ENCODE assay signal across 21 mouse cellular contexts in the genomic region with DNA sequence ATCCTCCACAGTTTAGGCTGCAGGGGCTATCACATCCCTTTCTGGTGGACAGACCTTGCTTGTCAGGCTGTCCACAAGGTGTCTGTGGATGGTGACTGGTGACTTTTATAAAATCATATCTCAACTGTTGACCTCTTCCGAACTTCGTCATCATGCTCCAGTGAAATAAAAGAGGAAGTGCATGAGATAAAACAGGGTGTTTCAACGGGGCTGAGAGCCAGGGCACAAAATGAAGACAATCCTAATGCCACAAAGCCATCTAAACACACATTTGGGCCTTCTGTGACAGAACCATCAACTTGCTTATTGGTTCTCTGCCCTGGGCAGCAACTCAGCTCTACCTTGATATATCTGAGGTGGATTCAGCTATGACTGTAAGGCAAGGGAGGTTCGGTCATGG.
"Had no signal": no experiment of that assay in that cellular context is flagged by ENCODE, and none has a peak within 500 bp of the region (broad histone marks: within the 10 kb centered on the region; RNA-seq: fewer than 3 reads in every experiment).

No protein-coding gene starts in this region.

- DNase-seq: gastrocnemius, postnatal 14 days; gastrocnemius, postnatal 36 days; heart, postnatal 10 days; heart, postnatal 4 days; kidney, adult 18-20 months; kidney, adult 9 months; kidney, postnatal 14 days; kidney, postnatal 36 days; layer of hippocampus, adult 9-11 months; layer of hippocampus, postnatal 36 days; left cerebral cortex, postnatal 4 days had no signal

- H3K9me3 ChIP-seq: hindbrain, embryonic 10.5 days; hindbrain, embryonic 12.5 days; intestine, embryonic 15.5 days; kidney, embryonic 15.5 days; limb, embryonic 13.5 days; limb, embryonic 15.5 days had no signal

- H3K36me3 ChIP-seq: hindbrain, embryonic 10.5 days; hindbrain, embryonic 12.5 days; intestine, embryonic 15.5 days; kidney, embryonic 15.5 days; limb, embryonic 13.5 days; limb, embryonic 15.5 days had no signal

- ATAC-seq: hindbrain, embryonic 16.5 days; inflammation-experienced regulatory T-cells, adult 6 months; intestine, embryonic 15.5 days; intestine, postnatal 0 days had no signal

- H3K4me3 ChIP-seq: heart, adult 2 months; hindbrain, embryonic 10.5 days; hindbrain, embryonic 12.5 days; intestine, embryonic 15.5 days; kidney, embryonic 15.5 days; limb, embryonic 13.5 days; limb, embryonic 15.5 days had no signal
